Mouse (Mus musculus): ENCODE measurements around the gene Add3. TPM values are rescaled to one million over a fixed set of nuclear protein-coding genes. Genes with fewer than 3 reads are reported as not detected.

The Add3 gene
- 100 to 1,000 TPM; 121 to 162 (median 144) TPM for total RNA-seq (2022)

GRCm38 (mm10) chr19:53140044-53140803, at the start of gene Add3:
Gene Add3, plus strand, starts transcription at chr19:53140443.
- peak; percentile 67 to 68 for DNase-seq (ENCODE audit: low spot score in 2 of 2)

- no peak for DNase-seq (ENCODE audit: low spot score in 2 of 2)
These were observed 49.6 kb upstream of the Add3 start for GRCm38 (mm10) chr19:53090677-53091076.

- DNase-seq (ENCODE audit: low spot score in 2 of 2): no peak
These were observed 48.0 kb upstream of the Add3 start for GRCm38 (mm10) chr19:53092251-53092650.

DNA sequence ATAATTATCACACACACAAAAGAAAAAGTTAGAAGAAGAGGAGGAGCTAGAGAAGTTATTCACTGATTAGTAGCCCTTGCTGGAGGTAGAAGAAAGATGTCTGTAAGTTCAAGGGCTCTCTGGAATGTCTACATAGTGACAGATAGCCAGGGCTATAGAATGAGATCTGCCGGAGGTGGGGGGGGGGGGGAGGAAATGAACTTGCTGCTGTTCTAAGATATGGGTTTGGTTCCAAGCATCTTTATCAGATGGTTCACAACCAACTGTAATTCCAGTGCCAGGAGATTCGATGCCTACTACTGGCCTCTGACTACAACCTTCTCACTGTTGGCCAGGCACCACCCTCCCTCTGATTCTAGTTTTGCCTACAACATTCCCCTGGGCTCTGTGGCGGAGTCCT, 46.9 kb upstream of the Add3 start:
- no peak for DNase-seq (ENCODE audit: low spot score in 2 of 2)

DNA sequence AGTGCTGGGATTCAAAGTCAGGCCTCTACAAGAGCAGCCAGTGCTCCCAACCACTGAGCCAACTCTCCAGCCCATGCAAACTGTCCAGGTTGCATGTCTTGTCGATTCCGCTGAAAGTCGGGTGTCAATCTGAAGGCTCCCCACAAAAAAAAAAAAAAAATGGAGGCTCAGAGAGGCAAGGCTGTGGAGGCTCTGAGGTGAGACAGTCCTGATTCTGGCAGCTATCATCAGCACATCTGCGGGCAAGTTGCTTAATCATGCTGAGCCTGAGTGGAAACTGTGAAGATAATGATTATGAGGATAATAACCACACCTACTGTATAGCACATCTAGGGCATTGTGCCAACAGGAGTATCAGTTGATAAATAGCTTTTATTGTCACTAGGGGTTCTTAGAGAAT, 45.6 kb upstream of the Add3 start:
- DNase-seq (ENCODE audit: low spot score in 2 of 2): no peak

- no peak for DNase-seq (ENCODE audit: low spot score in 2 of 2)
These were observed 38.6 kb upstream of the Add3 start for GRCm38 (mm10) chr19:53101374-53102300.

DNA sequence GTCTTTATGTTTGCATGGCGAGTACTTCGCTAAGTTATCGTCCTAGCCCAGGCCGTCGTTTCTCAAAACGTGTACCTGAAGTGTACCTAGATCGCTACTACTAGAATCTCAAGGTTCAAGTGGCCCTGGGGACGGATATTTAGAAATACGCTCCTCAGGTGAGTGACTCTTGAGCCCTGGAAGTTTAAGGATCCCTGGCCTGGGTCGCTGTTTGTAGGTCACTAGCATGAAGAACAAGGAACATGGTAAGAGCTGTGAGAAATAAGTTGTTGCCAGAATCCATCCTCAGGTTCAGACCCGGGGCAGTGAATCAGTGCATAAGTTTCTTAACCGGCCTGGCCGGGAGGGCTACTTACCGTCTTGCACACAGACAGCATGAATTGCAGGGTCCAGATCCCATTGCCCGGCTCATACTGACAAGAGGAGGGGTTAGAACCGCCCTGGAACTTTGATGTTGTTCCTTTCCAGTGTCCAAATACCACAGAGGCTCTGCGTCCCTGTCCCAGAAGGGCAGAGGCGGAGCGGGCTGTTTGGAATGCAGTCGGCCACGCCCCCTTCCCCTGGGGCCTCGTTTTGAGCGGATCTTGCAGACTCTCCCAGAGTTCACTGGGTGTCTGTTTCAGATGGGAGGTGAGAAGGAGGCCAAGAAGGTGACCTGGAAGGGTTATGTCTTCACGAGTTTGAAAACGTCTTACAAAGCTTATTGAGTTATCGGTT, 34.7 kb upstream of the Add3 start:
- no peak for DNase-seq (ENCODE audit: low spot score in 2 of 2)

DNA sequence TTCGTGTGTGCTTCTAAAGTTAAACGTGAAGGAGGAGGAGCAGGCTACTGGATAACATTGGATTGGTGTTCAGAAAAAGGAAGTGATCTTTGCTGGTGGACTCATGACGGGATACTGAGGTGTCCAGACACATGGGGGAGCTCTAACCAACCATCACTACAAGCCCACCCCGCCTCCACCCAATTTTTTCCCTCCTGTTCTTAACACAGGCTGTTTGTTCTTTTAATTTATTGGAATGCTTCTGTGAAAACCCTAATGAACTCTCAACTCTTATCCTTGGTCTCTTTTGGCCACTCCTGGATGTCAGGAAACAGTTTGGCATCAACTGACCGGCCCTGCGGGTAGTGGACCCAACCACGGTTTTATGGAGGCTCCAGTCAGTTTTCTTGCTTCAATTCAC, 33.3 kb upstream of the Add3 start:
- DNase-seq (ENCODE audit: low spot score in 2 of 2): peak; percentile 56 to 64

DNA sequence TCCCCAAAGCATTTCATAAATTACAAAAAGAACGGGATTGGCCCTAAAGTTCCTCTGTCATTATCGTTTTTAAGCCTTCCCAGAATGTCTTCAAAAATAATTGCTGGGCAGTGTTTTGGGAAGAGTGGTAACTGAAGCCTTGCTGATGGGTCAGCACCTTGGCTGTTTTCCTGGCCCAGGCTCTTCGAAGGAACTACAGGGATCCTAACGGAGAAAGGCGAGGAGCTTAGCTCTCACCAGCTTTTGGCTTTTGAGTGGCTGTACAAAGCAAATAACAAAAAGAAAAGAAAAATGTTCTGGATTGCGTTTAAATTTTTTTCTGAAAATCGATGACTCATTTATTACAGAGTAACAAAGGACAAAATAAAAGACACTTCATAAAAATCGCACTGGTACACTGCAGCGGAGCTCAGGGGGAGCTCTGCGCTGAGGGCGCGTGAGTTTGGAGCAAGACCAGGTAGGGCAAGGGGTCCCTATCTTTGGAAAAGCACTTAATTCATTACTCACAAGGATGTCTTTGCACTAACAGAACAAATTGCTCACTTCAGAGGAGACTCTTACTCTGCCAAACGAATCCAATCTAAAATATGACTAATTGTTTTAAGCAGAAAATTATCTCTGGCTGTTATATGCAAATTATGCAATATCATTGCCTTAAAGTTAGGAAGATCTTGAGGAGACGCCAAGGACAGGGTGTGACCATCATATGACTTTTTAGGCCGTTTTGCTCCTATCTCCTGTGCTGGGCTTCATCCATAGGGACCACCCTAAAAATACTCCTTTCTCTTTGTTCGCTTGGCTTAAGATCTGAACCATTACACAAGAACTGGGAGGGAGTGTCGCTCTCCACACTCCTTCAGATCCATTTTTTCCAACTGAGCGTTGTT, 32.6 kb upstream of the Add3 start:
- DNase-seq (ENCODE audit: low spot score in 2 of 2): no peak

DNA sequence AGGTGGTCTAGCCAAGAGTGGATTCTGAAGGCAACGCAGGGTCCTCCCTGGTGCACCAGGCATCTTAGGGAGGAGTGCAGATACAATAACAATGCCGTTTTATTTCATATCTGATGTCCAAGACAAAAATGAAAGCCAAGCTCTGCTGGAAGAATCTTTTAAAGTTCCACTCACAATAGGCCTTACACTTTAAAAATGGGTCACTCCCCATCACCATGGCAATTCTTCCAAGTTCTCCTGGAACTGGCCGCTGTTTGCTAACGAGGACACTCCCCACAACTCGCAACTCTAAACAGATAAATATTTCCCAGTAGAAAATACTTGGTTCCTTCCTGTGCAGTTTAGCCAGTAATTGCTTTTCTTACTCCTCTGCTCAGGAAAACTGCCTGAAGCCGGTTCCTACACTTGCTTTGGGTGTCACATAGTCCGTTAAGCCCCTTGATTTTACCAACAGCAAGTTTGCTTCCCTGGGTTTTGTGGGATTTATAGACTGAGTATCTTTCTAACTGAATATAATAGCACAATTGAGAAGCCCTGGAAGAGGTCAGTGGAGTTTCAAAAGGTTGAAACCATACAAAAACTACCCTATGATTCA, 28.1 kb upstream of the Add3 start:
- DNase-seq (ENCODE audit: low spot score in 2 of 2): no peak

GRCm38 (mm10) chr19:53119255-53119795, 20.9 kb upstream of the Add3 start:
- no peak for DNase-seq (ENCODE audit: low spot score in 2 of 2)

DNA sequence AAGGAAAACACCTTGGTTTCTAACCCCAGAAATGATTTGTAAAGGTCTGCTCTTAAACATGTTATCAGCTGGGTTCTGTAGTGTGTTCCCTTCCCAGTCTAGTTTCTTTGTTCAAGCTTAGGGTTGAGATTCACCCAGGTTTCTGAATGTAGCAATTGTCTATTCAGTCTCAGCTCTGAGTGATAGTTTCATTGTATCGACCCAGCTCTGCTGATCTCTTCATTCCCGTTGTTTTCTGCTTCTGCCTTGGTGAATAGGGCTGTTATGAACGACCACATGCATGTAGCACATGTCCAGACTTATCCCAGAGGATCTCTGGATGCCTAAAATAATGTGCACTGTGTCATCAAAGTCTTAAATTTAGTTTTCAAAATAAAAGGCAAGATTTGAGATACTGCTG, 19.8 kb upstream of the Add3 start:
- DNase-seq (ENCODE audit: low spot score in 2 of 2): no peak

GRCm38 (mm10) chr19:53122641-53123241, 17.5 kb upstream of the Add3 start:
- no peak for DNase-seq (ENCODE audit: low spot score in 2 of 2)

DNA sequence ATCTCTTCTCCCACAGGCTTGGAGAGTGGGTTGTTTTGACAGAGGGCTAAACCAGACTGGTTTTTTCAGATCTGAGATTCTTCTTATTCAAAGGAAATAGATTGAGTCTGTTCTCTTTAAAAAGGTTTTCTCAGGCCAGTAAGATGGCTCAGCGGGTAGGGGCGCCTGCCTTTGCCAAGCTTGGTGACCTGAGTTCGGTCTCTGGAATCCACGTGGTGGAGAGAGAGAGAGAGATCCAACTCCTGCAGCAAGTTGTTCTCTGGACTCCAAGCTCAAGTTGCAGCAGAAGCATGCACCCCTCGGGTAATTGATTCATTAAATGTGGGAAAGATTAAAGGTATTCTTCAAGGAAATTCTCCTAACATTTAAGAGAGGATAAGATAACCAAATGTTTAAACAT, 16.9 kb upstream of the Add3 start:
- DNase-seq (ENCODE audit: low spot score in 2 of 2): no peak

DNA sequence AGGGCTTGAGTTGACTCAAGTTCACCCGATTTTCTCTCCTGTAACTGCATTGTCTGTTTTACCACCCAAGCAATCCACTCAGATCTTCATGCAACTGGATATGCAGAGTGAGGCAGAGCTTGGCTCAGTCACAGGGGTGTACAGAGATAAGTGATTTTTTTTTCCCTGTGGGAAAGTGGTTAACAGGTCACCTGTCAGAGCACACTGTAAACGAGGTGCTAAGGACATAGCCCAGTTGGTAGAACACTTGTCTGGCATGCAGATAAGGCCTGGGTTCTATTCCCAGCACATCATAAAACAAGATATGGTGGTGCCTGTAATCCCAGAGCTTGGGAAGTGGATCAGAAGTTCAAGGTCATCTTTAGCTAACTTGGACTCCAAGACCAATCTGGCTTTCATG, 14.6 kb upstream of the Add3 start:
- DNase-seq (ENCODE audit: low spot score in 2 of 2): no peak

GRCm38 (mm10) chr19:53126546-53126945, 13.7 kb upstream of the Add3 start:
- DNase-seq (ENCODE audit: low spot score in 2 of 2): no peak

- DNase-seq (ENCODE audit: low spot score in 2 of 2): no peak
These were observed 12.6 kb upstream of the Add3 start for GRCm38 (mm10) chr19:53127320-53128291.

DNA sequence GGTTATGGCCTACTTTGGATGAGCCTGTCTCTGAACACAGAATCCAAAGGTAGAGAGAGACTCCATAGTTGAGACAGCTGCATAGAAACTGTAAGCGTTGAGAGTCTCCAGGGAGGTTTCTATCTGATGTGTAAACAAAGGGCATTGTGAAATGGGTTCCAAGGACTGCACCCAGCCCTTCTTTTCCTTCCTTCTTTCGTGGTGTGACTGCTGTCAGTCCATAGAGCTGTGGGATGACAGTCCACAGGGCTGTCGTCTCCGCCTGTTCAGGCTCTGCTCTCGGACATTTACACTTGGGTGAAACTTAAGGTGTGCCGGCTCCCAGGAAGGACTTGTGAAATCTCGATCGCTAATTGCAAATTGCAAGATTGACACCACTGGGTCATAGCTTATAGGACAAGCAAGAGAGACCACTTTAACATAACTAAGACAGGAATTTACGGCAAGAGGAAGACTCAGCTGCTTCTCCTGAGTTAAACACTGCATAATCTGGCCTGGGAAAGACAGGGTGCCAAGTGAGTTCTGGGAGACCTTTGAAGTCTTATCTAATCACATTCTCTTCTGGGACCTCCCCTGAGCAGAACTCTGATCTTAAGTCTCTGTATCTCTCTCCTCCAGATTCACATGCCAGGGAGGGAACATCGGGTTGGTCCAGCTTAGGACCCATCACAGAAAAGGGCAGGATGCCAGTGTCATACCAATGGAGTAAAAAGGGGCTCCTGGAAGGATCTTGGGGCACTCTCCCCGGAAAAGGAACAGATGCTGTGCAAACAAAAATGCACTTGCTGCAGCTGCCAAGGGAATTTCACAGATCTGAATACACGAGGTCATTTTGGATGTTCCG, 11.5 kb upstream of the Add3 start:
- no peak for DNase-seq (ENCODE audit: low spot score in 2 of 2)
